Mouse (Mus musculus): ENCODE measurements around the gene Ficd.

GRCm38 (mm10) chr5:113771213-113772162, 35.9 kb downstream of the Ficd start:
- no peak for TF ChIP-seq CTCF (IDR thresholded peaks at IDR 0.05; ENCODE audit: low read depth, low read length)
- TF ChIP-seq POLR2A (IDR thresholded peaks at IDR 0.05; ENCODE audit: insufficient read depth, low read length), result peak; percentile 25

All from ES-Bruce4 (cell line).